Mouse (Mus musculus): ENCODE measurements at regions not wholly inside any gene's neighbourhood (a gene's known extent, or its start where the extent isn't known, plus 50 kb on each side); places are given as distances from the start of the nearest gene placed in this dataset.

DNA sequence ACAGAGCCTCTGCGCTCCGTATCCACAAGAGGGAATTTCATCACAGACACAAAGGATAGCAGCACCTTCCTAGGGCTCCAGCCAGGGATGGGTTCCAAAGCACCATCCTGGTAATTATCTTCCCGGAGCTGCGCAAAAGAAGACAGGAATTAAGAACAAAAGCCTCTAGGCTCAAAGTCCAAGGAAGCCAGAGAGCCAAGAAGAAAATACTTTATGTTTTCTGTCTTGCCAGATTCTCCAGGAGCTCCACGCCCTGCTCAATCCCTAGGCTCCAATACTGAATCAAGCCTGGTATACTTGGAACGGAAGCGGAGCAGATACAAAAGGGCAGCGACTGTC, 54.4 kb downstream of the Irf2bpl start:
- no peak for DNase-seq (ENCODE audit: low spot score in 2 of 2)

DNA sequence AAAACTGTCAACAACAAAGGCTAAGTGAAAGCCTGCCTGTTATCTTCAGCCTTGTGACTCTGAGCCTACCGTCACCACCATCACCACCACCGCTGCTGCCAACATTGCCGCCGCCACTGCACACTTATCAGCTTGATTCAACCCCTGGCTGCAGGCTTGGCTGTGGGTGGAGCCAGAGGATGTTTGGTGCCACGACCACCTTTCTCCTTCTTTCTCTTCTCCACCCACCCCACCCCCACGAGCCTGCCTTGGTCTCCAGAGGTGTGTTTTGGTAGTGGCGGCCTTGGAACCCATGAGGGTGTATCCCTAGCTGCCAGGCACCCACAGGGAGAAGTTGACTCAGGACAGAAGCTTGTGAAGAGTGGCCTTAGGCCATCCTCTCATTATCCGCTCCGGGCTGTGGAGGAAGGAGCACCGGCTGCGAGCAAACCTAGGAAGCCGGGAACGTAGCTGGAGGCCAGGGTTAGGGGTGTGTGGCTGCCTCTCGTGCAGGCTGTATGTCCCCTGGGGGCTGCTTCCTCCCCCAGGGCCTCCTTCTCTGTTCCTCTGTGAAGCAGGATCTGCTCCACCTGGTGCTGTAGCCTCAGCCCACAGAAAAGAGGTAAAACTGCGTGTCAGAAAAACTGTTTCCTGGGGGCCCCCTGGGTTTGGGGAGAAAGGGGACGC, 54.9 kb downstream of the Irf2bpl start:
- DNase-seq (ENCODE audit: low spot score in 2 of 2), result peak; percentile 74 to 79

DNA sequence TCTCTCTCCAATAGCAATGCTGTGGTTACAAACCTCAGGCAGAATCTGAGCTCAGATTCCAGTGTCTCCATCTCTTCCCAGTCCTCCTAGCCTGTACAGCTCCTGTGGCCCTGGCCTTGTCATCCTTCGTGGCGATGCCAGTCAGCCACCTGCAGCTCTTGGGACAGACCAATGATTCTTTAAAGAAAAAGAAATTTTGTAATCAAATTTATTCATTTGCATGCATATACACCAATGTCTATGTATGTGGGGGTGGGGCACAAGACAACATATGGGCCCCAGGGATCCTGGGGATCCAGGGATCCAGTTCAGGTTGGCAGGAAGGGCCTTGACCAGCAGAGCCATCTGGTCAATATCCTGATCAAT, 57.4 kb downstream of the Irf2bpl start:
- DNase-seq (ENCODE audit: low spot score in 2 of 2), result no peak

DNA sequence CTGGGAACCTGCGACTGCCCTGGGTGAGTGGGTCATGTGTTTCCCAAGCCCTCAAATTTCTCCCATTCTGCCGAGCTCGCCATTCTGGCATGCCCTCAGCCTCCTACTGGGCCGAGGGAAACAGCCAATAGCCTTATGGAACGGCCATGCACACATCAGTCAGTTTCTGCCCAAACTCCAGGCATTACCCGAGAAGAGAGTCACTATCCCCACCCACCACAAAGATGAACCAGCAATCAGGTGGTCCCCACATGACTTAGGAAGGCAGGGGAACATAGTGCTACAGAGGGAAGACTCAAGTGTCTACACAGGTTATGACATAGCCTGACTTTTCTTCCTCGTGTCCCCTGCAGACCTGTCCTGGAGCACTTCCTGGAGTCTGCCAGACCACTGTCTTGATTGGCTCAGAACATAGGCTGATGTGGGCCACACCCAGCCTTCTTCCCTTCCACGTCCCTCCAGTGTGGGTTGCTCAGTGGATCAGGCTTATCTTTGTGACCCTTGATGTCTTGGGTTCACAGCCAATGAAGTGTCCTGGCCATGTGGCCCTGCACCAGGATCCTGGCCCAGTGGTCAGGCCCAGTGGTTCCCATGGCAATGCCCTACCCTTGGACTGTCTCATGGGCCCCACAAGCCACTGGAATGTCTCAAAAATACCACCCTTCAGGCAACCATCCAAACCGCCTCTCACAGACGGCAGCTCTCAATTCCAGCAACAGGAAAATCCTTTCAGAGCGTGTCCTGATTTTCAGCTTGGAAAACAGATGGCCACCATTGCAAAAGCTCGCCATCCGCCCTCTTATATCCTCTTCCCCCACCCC, 58.0 kb downstream of the Irf2bpl start:
- no peak for DNase-seq (ENCODE audit: low spot score in 2 of 2)

DNA sequence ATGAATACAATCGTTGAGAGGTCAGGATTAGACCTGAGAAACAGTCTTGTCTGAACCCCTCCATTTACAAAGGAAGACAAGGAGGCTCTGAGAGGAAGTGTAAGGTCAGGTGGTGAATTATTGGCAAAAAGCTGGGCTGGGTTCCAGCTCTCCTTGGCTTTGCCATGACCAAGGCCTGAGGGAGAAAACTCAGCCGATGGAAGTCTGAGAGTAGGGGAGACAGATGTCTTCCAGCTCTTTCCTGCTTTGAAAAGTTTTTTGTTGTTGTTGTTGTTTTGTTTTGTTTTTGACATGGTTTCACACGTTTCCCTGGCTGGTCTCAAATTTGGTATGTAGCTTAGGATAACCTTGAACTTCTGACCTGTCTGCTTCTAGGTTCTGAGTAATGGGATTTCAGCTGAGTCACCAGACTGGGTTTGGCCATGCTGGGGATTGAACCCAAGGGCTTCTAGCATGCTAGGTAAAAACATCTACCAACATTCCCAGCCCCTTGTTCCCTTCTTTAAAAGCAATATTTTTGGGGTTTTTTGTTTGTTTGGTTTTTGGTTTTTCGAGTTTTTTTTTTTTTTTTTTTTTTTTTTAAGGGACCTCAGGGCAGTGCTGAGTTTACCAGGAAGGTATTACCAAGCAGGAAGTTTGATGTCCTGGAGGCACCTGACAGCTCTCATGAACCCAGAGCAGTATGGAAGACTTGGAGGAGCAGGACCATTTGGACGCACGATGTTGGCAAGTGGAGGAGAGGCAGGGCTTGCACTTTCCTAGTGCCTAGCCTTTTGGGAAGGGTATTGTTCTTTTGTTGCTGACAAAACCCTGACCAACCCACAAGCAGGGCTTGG, 58.8 kb downstream of the Irf2bpl start:
- no peak for DNase-seq (ENCODE audit: low spot score in 2 of 2)

DNA sequence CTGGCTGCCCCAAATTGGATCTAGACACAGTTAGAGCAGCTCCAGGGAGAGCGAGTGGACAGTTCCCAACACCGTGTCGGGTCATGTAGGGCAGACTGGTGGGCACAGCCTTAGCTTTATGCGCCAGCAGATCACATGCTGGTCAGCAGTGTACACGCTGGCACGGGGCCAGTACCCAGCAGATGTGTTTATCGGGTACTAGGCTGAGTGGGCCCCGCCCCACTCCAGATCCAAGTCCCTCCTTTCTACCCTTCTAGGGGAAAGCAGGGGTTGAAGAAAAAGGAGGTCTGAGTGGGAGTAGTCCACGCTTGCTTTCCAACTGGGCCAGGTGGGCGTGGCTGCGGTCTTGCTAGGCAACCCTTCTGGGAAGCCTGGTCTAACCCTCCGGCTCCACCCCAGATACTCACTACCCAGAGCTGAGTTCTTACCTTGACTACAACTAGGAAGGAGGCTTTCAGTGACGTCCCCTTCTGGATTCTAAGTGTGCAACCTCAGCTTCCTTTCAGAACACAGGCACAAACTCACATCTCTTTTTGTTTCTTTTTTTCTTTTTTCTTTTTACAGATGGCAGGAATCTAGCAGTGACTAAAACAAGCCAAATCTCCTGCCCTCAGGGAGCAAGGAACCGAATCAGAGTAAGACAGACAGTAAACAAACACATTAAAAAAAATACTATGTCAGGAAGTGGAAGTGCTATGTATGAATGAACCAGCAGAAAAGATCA, 59.6 kb downstream of the Irf2bpl start:
- peak; percentile 52 to 60 for DNase-seq (ENCODE audit: low spot score in 2 of 2)

DNA sequence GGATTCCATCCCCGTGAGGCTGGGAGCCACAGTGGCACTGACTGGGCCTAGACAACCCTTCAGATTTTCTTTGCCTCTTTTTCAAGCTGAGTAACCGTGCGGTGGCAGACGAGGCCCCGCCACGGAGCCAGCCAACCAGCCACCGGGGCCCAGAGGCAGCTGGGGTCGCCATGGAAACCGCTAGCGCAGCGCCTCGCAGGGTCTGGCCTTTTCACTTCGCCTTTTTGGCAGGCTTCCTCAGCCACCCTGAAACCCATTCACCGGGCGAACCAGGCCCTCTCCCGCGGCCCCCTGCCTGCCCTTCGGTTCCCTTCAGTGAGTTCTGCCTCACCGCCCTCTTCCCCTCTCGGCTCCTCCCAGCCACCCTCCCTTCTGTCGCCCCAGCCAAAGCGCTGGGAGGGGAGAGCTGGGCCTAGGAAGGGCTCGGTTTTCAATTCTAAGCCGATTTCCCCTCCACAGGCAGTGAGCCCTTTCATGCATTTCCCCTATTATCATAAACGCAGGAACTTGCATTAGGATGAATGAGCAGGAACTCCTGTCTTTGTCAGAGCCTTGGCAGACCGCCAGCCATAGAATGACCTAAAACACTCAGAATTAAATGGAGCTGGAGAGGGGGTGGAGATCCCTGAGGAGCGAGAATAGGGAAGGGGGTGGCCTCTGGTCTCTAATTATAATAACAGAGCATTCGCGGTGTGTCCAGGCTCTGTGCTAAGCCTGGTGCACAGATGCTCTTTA, 60.6 kb downstream of the Irf2bpl start:
- DNase-seq (ENCODE audit: low spot score in 2 of 2), result peak; percentile 85 to 86

DNA sequence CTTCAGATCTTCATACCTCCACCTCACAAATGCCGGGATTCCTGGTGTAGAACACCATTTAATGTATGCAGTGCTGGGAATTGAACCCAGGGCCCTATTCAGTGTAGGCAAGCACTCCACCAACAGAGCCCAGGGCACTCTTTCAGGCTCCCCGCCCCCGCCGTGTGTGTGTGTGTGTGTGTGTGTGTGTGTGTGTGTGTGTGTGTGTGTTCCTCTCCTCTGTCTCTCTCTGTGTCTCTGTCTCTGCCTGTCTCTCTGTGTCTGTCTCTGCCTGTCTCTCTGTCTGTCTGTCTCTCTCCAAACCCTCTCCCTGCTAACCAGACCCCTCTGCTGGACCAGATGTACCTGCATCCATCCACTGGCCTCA, 61.1 kb downstream of the Irf2bpl start:
- no peak for DNase-seq (ENCODE audit: low spot score in 2 of 2)

DNA sequence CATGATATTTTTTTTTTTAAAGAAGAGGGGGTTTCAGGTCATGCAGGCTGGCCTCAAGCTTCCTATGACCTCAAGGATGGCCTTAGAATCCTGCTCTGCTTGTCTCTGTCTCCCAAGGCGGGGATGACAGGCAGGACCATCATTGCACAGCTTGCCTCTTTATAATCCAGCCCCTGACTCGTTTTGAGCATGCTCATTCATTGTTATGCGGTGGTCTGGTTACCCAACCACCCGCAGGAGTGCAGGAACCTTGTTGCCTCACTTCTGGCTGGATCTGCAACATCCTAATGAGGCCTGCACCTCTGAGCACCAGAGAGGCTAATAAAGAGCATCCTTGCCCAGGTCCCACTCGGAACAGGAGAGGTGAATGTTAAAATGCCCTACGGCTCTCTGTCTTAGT, 63.4 kb downstream of the Irf2bpl start:
- DNase-seq (ENCODE audit: low spot score in 2 of 2), result no peak

DNA sequence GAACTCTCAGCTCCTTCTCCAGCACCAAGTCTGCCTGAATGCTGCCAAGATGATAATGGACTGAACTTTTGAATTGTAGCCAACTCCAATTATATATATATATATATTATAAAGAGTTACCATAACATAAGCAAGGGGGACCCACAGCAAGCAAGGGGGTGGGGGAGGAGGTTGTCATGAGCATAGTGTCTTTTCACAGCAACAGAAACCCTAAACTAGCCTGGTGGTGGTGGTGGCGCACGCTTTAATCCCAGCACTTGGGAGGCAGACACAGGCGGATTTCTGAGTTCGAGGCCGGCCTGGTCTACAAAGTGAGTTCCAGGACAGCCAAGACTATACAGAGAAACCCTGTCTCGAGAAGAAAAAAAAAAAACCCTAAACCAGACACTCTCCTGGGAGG, 65.0 kb downstream of the Irf2bpl start:
- no peak for DNase-seq (ENCODE audit: low spot score in 2 of 2)

DNA sequence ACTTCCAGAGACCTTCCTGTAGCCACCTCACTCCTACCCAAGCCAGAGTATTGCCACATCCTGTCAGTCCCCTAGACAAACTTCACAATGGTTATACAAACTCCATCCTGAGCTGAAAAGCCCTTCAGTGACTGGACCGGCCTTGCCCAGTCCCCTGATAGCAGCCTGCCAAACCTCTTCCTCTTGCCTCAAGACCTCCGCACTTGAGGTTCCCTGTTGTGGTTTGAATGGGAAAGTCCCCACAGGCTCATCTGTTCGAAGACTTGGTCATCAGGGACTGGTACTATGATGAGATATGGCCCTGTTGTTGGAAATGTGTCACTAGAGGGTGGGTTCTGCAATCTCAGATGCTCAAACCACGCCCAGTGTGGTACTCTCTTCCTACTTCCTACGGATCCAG, 65.4 kb downstream of the Irf2bpl start:
- no peak for DNase-seq (ENCODE audit: low spot score in 2 of 2)

DNA sequence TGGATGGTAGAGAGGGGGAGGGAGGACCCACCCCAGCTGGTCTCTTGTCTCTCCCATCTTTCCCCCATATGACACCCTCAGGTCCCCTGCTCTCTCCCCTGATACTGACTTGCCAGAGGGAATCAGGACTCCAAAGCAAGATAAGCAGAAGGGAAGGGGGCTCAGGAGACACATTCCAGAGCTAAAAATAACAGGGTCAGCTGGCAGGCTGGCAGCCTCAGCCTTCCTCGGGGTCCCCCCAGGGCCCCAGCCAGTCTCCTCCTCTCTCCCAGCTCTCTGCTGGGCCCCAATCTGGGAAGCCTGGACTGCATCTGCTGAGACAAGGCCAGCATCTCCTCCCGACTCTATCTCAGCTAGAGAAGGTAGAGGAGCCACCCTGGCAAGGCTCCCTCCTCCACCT, 66.4 kb downstream of the Irf2bpl start:
- no peak for DNase-seq (ENCODE audit: low spot score in 2 of 2)

DNA sequence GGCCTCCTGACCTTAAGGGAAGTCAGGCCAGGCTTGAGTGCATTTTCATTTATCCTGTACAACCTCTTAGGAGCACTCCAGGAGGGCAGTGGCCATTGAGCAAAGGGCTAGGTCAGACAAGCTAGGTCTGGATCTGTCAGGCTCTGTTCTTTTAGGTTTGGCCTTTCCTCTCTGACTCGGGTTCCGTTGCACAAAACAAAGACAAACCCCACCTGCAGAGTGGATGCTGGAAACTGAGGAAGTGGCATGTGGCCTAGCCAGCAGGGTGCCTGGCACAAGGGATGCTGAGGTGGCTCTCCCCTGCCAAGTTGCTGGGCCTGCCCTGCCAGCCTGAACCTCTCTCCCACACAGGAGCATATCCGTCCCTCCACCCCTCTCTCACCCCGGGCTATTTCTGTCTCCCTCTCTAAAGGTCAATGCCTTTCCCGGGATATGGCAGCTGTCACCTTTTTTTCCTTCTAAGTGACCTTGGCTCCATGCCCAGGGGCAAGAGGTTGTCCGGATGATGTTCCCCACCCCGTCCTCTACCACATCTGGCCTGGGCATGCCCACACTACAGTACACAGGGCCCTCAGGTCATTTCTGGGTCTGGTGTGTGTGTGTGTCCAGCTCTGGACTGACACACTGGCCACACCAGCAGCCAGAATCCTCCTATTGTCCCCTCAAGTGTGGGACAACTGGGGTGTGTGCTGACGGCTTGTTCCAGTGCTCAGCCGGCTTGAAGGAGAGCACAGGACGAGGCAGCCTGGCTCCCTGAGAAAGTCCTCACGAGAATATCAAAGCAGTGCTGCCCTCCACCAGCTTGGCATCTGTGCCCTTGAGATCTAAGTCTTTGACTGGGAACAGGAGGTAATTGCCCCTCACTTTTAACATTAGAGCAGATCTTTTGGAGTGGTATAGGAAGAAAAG, 67.6 kb downstream of the Irf2bpl start:
- no peak for DNase-seq (ENCODE audit: low spot score in 2 of 2)

DNA sequence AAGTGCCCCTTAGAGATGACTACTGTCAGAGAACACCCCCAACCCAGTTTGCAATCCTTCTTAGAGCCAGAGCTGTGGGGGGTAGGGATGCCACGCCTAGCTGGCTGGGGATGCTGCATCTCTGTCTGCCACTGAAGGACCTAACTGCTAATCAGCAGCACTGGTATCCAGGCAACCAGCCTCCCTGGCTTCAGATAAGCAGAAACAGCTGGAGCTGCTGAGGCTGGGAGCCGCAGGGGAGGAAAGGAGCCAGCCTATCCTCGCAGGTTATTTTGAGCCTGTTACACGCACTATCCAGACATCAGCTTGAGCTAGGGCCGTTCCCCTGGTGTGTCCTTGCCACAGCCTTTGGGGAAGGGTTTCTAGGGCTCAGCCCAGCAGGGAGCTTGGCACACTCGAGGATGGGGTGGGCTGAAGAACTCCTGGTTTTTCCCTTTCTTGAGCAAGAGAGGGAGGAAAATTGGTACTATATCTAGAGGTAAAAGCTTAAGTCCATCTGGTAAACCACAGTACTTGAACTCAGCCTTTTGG, 68.4 kb downstream of the Irf2bpl start:
- DNase-seq (ENCODE audit: low spot score in 2 of 2), result no peak

DNA sequence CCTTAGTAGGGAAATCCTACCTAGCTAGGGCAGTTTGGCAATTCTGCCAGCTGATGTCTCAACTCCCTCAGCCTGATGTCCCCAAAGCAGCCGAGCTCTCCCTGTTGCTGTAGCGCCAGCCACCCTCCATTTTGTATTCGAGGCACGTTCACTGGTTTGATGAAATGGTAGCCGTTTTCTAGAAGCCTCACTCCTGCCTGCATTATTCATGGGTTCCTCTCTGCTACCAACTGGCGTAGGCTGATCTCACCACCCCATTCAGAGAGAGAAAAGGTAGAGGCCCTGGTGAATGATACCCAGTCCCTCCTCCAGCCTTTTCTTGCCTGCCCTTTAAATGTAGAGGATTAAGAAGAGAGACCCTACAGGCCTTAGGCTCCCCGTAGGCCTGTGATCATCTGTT, 69.9 kb downstream of the Irf2bpl start:
- DNase-seq (ENCODE audit: low spot score in 2 of 2), result no peak

Data from thymus, postnatal 10 days (tissue).